Mouse (Mus musculus): ENCODE results near the gene Mgat5.

GRCm38 (mm10) chr1:127395724-127396123 lies 190.9 kb downstream of the Mgat5 start:
- TF ChIP-seq CTCF (IDR thresholded peaks at IDR 0.05; ENCODE audit: control insufficient read depth, insufficient read depth, insufficient read length) (no peak), USF1 (IDR thresholded peaks at IDR 0.05; ENCODE audit: low read depth) (no peak), MAX (IDR thresholded peaks at IDR 0.05) (no peak)
